Mouse (Mus musculus) left cerebral cortex, postnatal 10 days (tissue): ENCODE measurements at regions not wholly inside any gene's neighbourhood (a gene's known extent, or its start where the extent isn't known, plus 50 kb on each side); places are given as distances from the start of the nearest gene placed in this dataset.

Experiments used
- DNase-seq, 2 experiments: peaks; one replicate each; pipeline ENCODE4 v3.0.0; 2021 to 2022; ENCODE audit warnings: low spot score in 2 of 2, mixed read lengths in 1 of 2; ENCODE audit errors: extremely low spot score in 1 of 2
- intact Hi-C: fragments of 180-260 bp; cut with DNase I; formaldehyde crosslinking; loops from one replicate; pipeline ENCODE4 v1.15.1; 2025

DNA sequence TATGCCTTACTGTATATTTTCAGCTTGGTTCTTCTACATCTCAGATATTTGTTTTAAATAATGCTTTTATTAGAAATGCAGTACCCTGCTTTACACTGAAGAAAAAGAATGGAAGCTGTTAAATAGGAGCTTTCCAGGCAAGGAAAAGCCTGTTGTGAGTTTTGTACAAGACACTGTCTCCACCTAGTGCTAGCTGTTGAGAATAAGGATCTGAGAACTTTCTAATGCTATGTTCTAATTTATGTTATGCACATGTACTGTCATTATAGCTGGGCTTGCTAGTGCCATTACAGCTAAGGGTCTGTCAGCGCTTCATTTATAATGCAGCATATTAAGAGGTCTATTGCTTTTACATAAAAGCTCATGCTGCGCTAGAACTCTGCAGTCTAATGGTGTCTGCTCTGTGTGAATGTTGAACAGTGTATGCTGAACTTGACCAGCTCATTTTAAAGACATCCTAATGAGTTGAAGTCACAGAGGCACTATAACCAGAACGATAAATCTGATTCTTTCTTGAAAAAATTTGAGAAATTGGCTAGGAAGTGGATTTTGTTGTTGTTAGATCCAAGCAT lies 315.4 kb upstream of the Dnajc24 start:
- DNase-seq, result peak in 1 of 2 experiments; percentile 20
- intact Hi-C loops, result loop anchor here (10.0 kb wide), 1 partner anchor 984 kb away; no protein-coding TSS in a partner anchor

DNA sequence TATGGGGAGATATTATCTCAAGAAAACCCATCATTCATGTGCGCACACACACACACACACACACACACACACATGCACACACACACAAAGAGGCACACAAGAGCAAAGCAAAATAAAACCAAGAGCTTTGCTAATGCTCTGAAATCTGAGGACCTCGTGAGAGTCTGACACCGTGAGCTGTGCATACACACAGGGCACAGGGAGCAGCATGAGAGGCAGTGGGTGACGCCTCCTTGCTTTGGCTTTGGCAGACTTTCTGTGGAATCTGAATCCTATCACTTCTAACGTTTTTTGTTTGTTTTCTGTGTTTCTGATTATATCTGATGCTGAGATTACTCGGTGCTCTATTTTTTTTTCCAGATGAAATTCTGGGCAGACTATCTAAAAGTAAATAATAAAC lies 343.4 kb upstream of the Dnajc24 start:
- no peak for DNase-seq
- intact Hi-C loops, result no loop called here

DNA sequence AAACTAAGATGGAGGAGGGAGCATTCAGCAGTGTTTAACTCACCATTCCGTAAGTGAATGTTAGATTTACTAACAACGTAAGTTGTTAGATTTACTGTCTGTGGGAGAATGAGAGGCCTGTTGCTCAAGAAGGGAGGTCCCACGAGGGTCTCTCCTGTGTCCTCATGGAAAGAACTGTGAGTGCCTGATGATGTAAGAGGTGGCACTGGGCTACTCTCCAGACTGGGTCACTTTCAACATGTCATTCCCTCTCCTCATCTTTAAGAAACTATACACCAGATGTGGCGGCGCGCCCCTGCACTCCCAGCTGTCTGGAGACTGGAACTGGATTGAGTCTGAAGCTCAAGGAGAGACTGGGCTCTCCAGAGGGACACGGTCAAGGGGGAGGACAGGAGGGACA lies 343.9 kb upstream of the Dnajc24 start:
- DNase-seq, result no peak
- intact Hi-C loops, result no loop called here

DNA sequence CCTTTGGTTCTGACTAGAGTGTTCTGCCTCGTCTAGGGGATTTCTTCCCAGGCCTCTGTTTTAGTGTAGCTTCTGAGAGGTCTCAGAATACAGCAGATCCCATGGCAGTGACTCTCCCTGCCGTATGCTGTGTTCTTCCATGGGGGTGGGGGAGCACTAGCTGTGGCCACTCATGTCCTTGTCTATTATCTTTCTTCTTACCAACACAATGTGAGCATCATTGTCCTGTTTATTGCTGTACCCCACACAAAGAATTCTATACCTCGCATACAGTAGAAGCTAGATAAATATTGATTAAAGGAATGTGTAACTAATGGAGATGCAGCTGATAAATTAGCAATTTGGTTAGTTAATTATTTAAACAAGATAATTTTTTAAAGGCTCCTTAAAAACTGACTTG lies 337.5 kb upstream of the Mpped2 start:
- intact Hi-C loops, result loop anchor here (5.0 to 10.0 kb wide), 2 partner anchors 602 to 1529 kb away; no protein-coding TSS in a partner anchor
- no peak for DNase-seq

DNA sequence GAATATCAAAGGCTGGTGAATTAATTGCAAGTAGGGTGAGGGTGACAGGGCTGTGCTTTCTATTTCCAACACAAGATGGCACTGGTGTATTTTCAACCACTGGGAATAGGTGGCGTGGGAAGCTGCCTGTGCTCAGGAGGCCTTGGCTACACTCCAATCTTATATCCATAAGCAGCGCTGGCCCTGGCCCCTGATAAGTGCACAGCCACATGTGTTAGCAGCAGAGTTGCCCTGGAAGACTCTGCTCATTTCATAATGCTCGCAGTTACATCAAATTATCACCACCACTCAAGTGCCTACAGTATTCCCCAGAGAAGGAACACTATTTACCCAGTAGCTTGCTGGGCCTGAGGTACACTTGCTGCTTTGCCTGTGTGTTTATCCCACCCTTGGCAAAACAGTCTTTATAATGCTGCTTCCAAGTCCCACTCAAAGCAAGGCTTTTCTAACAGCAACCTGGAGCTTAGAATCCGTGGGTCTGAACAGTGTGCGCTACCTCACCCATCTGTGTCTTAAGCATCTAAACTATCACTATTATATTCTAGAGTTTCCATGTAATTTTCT lies 337.0 kb upstream of the Mpped2 start:
- intact Hi-C loops, result loop anchor here (5.0 to 10.0 kb wide), 2 partner anchors 601 to 1529 kb away; no protein-coding TSS in a partner anchor
- peak; percentile 47 to 61 for DNase-seq

DNA sequence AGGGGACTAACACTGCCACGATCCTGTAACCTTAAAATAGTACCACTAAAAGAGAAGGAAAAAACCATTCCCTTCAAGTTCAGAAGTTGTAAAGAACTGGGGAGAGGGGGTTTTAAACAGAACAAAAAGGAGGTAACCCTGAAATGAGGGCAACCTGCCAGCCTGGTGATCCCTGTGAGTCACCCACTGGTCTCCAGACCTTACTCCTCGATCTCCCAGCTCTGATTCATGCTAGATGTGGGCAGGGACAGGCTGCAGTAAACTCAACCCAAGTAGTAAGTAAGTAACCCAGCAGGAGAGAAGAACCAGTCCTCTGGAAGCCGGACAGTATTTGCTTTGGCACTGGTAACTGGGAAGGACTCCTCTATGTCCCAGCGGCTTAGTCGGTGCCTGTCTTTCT lies 324.4 kb upstream of the Mpped2 start:
- no peak for DNase-seq
- intact Hi-C loops, result loop anchor here (10.0 kb wide), 1 partner anchor 1496 kb away; no protein-coding TSS in a partner anchor

DNA sequence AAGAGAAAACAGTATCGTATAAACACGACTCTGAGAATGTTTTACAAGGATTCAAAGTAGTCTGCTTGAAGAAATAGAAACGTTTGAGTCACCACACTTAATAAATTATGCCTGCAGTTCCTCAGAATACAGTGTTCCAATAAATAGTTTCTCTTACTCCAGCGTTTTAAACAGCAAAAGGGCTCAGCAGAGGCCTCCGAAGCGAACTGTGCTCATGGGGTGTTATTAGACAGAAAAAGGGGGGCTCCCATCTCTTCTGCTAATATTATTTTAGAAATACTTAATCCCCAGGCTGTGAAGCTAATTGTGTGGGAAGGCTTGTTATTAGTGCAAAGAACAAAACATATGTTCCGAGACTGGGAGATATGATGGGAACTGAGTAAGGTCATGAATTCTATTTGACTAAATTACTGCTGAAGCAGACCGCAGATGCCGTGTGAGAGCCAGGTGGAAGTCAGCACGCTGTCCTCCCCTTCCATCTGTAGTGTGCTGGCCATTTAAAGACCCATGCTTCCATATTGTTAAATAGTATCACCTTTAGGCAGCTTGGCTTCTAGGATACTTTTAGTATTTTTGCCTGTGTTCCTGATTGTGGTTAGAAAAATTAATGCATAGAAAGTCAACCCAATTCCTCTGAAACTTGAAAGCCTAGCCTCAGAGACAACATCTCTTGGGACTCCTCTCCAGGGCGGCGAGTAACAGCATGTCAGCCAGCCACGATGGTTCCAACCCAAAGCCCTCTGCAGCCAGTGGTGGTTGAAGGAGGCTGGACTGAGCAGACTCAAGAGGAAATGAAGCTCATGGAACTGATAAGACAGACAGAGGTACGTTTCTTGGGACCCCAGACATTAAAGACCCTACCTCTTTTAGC lies 309.4 kb upstream of the Mpped2 start:
- intact Hi-C loops, result no loop called here
- no peak for DNase-seq

DNA sequence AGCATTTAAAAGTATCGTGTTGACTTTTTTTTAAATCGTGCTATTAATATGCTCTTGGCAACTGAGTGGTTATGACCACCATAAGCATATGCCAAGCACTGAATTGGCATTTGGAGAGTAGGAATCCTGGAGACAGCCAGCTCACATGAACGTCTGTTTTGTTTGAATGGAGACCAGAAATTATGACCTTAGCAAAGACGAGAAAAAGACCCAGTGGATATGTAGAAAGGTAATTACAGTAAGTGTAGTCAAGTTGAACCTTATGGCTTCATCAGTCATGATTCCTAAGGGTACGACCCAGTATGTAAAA lies 308.8 kb upstream of the Mpped2 start:
- intact Hi-C loops, result no loop called here
- no peak for DNase-seq

DNA sequence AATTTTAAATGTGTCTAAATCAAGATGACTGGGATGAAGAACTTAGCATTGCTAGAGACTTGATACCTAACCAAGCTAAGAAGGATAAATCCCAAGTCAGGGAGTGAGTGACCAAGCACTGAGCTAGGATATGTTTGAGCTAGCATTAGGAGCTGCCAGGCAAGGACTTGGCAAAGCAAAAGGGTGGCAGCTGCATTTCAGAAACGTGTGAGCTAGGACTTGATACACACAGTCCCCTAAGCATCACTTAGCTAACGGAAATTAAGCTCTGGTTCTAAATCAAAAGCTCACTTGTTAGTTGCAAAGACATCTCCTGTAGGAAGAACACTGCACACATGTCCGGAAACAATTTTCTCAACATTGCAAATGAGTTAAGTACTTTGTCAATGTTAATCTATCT lies 308.2 kb upstream of the Mpped2 start:
- intact Hi-C loops, result no loop called here
- DNase-seq, result no peak

DNA sequence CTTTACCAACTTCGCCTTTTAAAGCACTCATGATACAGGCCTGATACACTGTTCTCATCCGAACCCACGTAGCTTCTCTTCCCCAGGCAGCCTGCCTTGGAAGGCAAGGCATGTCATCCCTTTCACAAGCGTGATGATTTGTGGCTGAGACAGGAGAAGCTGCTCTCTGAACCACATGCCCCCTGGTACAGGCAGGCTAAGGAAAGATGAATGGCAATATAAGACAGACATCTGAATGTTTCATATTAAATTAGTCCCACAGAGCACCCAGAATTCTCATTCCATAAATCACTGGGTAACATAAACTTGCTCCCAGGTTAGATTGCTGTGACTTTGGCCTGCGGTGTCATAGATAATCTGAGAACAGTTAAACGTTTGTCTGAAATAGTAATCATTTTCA lies 280.9 kb upstream of the Mpped2 start:
- DNase-seq, result no peak
- intact Hi-C loops, result no loop called here

DNA sequence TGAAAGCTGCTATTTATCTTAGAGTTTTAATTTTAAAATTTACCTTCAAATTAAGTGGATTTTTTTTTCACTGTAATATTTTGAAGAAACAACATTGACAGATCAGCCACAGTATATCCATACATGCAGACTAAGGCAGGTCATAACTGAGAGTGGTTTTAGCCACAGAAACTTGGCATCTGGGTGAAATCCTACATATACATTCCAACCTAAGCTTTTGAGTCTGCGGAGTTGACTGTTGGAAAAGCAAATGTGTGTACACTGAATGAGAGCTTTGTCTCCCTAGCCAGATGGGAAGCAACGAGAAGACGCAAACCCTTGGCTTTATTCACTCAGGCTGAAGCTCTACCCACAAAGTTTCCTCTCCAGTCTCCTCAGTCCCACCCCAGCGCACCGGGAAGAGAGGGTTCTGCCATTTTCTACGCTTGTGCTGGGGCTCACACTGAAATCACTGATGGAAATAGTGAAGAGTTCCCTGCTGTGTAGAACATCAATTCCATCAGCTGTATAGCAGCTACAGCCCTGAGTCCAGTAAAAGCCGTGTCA lies 277.5 kb upstream of the Mpped2 start:
- intact Hi-C loops, result no loop called here
- DNase-seq, result no peak

DNA sequence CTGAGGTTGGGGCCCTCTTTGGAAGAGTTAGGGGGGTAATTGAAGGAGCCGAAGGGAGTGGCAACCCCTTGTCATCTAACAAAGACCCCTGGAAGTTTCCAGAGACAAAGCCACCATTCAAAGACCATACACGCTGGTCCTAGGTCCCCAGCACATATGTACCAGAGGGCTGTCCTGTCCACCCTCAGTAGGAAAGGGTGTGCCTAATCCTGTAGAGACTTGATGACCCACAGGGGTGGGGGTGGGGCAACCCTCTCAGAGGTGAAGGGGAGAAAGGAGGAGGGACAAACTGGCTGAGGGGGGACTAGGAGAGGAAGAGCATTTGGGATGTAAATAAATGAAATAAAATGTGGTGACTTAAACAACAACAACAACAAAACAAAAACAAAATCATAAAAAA lies 274.9 kb upstream of the Mpped2 start:
- no peak for DNase-seq
- intact Hi-C loops, result no loop called here

DNA sequence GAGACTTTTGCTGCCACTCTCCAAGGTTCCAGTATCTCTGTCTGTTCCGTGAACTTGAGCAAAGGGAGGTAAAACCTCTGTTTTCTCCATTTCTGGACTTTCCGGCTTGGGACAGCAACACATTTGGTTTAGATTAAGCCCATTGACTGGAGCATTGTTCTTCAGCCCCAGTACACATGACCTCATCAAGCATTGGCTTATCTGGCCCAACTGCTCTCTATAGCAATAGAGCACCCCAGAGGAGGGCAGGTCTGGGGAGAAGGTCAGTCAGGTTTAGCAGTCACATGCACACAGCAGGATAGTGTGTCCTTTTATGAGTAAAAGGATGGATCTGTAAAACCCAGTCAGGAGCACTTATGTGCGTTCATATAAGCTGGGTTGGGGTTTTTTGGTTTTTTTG lies 268.1 kb upstream of the Mpped2 start:
- intact Hi-C loops, result no loop called here
- DNase-seq, result no peak

DNA sequence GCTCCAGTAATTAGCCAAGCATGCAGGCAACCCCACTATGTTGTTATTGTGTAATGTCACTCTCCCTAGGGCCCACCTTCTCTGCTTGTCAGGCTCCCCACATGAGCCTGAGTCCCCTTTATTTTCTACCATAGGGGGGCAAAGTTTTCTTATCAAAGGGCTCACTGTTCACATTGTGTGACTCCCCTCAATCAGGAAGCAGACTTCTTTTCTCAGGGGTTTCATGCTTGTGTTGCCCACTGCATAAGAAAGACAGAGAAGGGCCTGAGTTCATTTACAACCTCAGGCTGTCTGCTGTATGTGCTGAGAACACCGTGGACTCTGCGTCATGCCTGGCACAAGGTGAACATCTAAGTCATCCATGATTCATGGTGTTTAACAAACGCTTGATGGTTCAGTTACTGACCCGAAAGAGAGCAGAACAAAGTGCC lies 267.6 kb upstream of the Mpped2 start:
- no peak for DNase-seq
- intact Hi-C loops, result no loop called here

DNA sequence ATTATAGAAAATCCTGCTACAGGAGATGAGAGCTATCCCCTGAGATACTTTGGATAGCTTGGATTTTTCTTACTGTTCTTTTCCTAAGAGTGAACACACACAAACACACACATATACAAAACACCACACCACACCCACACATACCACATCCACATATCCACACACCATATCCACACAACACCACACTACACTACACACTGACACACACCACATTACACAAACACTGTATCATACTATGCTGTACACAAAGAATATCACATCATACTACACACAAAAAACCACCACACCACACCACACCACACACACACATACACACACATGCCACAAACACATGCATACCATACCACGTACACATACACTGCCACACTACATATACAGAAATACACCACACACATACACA lies 267.1 kb upstream of the Mpped2 start:
- no peak for DNase-seq
- intact Hi-C loops, result no loop called here

DNA sequence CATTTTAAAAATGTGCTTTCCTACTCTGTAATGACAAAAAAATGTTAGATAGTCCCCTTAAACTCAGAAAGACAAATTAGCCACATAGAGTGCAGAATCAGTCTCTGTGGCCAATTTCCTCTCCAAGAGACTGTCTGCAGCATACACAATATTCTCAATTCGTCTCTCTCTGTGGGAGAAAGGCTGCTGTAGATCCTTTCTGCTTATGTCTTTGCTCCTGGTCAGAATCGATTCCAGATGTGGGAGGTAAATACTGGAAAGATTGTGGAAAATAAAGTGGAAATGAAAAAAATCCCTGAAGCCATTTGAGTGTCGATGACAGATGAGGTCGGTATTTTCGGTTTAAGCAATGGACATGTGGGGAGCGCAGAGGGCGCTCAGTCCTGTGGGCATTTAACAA lies 265.8 kb upstream of the Mpped2 start:
- DNase-seq, result no peak
- intact Hi-C loops, result no loop called here

DNA sequence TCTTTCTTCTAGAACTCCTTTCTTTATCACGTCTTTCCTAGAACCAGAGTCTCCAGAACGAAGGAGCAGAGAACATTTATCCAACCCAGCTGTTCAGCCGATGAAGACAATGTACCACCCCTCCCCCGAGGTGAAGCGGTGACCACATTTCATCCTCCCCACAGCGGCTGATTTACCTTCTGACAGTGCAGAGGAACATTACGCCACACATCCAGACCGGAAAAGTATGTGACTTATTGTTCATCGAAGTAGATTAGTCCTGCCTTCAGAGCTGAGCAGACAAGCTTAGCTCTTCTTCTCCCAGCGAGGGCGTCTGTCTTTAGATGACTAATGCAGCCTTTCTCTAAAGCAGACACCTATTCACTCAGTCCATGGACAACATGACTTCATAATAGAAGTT lies 264.2 kb upstream of the Mpped2 start:
- intact Hi-C loops, result no loop called here
- no peak for DNase-seq

DNA sequence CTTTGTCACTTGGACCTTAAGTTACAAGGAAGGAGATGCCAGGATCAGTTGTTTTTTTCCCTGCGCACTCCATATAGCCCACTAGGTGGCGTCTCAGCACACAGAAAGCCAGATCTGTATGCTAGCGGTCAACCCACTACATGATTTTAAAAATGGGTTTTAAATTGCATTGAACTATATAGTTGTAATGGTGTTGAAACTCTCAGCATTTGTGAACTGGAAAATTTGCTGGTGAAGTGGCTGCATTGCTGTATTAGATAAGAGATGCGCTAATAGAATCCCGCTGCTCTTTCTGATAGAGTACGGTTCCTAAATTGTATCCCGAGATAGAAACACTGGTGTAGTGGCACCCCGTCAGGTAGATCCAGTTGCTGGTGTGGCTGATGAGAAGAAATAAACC lies 261.9 kb upstream of the Mpped2 start:
- intact Hi-C loops, result loop anchor here (2.0 to 5.0 kb wide), 2 partner anchors 261 to 524 kb away; partner anchors contain the start of gene Mpped2
- peak; percentile 49 to 75 for DNase-seq

DNA sequence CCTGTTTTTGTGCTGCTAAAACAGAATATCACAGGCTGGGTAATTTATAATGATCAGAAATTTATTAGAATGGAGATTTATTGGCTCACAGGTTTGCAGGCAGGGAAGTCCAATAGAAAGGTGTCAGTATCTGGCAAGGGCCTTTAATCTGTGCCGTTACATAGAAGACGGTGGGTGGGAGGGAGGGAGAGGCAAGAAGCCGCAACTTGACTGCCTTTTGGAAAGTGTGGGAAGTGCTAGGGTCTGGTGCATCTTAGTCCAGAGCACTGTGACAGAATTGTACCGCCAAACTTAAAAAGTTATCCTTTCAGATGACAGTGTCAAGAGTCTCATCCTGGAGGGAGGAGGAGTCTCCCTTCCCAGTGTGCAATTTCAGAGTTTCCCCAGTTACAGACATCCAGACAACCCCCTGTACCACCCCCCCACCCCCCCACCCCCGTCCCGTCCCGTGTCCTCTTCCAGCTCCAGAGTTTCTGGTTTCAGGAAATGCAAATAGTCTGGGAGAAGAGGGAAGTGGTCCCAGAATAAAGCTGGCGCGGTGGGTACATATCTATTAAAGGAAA lies 261.4 kb upstream of the Mpped2 start:
- no peak for DNase-seq
- intact Hi-C loops, result loop anchor here (2.0 to 5.0 kb wide), 2 partner anchors 261 to 523 kb away; partner anchors contain the start of gene Mpped2
